Mouse (Mus musculus) cortical plate, adult 2 months (tissue): ENCODE data around the gene Med20.

Experiments used
- CTCF ChIP-seq: fragments of 200-500 bp; IDR thresholded peaks from 2 replicates; pipeline ENCODE4 v1.5.1; 2011; ENCODE audit warnings: mild to moderate bottlenecking, control low read depth, low read length; ENCODE audit not compliant: insufficient read depth; ENCODE audit errors: extremely low read depth
- POLR2A ChIP-seq: fragments of 200-500 bp; IDR thresholded peaks from 2 replicates; pipeline ENCODE4 v1.6.1; 2011; ENCODE audit warnings: mild to moderate bottlenecking, low read length, control low read depth; ENCODE audit not compliant: insufficient read depth; ENCODE audit errors: extremely low read depth

GRCm38 (mm10) chr17:47574830-47575229 is 36.6 kb upstream of the Med20 start:
- TF ChIP-seq CTCF (no peak), POLR2A (no peak)
